Mouse (Mus musculus): ENCODE results near the gene Pdcl3.

Pdcl3 gene

DNA sequence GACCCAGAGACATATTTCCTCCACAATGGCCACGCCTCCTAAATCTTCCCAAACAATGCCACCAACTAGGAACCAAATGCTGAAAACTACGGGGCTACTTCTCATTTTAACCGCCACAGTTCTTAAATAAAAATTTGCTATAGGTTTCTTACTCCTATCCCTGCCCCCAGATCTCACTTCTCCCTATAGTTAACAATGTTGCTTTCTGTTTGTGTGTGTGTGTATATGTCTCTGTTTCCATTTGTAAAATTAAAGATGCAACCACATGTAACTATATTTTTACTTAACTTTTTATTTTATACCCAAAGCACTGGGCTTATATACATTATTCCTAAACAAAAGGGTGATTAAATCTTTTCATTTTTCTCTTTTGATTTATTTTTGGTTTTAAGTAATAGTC, at the start of gene Pdcl3:
Pdcl3 (plus strand) TSS at position 301 of the 400 bp plus-strand sequence.
- DNase-seq: no peak

DNA sequence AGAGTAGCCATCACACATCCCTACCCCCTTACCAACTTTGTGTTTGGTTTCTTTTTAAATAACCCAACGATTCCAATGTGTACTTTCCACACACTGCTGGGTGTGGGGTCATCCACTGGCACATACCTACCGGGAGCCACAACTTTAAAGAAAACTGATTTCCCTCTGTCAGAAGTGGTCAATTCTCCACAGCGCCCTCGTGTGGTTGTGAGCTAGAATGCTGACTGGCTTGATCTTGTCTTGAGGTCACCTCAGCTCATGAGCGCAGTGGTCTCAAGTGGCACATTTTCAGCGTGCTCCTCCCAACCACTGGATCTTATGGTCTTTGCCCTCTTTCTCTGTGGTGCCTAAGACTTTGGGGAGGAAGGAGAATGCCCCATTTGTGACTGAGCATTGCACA, 48.6 kb upstream of the Pdcl3 start:
- peak; percentile 12 for DNase-seq

DNA sequence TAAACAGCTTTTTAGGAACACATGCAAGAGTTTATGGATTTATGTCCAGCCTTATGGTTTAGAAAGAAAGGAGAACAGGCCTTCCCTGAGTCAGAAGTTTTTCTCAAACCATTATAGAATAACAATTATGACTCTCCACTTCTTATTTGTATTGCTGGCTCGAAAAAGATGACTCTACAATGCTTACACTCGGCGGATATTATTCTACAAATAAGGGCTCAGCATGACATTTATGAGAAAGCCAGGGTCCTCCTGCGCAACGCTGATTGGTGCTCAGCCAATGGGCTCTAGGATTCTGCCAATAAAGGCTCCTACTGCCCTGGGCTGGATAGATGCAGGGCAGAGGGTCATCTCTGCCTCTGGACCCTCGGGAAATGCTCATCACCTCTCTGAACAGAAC, 46.6 kb upstream of the Pdcl3 start, which contains the start of gene Nms:
Nms (plus strand) TSS at position 301 of the 400 bp plus-strand sequence.
- DNase-seq: no peak

DNA sequence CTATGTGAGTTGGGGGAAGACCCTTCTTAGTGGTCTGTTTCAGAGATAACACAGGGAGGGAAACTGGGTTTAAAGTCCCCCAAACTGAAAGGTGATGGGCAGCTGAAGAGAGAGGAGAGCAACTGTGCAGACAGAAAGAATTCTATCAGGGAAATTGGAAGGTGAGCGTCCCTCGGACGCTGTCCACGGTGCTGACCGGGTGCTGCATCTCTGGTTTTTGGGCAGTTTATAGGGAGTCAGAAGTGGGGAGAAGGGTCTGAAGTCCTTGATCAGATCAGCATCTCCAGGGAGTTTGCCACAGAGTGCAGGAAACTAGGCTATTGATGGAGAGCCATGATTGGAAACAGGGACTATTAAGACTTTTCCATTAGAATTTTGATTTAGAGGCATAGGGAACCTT, 45.8 kb upstream of the Pdcl3 start:
- no peak for DNase-seq

DNA sequence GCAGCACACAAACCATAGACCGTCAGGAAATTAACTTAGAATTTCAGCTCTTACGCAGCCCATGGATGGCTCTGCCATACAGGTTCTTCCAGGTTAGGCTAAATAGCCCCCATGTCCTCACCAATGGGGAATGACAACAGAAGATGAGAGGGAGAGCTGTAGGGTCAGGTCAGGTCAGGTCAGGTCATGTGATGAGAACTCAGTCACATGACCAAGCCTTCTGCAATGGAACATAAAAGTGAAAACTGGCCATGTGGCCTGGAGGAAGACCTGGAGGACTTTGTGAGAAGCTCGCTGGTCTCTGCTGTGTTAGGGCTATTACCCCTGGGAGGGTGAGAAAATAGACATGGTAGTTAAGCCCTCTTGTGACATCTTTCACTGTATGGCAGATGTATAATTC, 29.0 kb upstream of the Pdcl3 start:
- DNase-seq: no peak

DNA sequence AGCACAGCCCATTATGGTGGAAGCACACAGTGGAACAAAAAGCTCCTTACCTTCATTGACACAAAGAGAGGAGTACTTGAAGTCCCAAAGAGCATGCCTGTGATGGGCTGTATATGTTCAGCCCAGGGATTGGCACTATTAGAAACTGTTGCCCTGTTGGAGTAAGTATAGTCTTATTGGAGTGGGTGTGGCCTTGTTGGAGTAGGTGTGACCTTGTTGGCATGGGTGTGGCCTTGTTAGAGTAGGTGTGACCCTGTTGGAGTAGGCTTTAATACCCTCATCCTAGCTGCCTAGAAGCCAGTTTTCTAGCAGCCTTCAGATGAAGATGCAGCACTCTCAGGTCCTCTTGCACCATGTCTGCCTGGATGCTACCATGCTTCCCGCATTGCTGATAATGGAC, 16.3 kb upstream of the Pdcl3 start:
- DNase-seq: no peak

DNA sequence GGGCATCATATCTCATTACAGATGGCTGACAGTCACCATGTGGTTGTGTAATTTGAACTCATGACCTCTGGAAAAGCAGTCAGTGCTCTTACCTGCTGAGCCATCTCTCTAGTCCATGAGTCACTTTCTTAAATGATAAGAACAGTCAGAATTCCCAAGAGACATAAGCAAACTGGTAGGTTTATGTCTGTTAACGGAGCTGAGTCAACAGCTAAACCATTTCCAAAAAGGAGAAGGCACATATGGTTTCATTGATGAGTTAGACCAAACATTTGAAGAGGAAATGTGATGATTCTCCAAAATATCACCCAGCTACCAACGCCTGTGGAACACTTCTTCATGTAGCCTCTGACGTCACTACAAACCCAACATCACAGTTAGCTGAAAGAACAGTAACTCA, 13.7 kb upstream of the Pdcl3 start:
- DNase-seq: no peak

DNA sequence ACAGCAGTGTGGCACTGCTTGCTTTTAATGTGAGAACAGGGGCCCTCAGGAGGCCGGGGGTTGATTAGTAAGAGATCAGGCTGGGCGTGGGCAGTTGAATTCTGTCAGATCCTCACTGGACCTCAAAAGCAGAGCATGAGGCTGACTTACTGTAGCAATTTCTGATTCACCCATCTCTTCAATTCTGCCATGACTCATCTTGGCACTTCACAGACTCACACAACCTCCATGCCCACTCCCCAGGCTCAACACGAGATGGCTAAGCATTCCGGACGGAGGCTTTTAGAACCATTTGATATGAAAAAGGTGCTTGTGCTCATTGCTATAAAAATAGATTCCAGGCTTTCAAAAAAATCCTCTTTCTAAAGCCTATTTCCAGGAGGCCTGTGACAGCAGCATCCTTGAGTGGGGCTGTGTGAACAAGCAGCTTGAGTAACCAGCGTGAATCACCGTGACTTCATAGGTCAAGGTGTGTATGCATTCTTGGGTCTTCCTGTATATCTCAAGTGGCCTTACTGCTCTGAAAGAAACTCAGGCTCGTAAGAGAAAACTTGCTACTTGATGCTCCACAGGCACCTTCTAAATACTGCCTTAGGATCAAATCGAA, 12.3 kb upstream of the Pdcl3 start:
- DNase-seq: no peak

DNA sequence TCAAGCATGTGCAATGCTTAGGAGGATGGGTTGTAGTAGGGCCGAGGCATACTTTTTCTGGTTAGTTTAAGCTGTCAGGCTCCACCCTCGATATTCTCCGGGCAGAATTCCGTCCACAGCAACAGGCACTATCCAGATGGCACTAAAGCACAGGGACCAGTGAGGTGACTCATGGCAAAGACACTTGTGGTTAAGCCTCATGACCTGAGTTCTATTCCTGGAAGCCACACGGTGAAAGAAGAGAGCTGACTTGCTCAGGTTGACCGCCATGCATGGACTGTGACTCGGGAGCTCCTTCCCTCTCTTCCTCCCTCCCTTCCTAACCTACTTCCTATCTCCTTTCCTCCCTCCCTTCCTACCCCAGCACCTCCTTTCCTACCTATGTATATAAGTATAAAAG, 5.5 kb upstream of the Pdcl3 start:
- no peak for DNase-seq

DNA sequence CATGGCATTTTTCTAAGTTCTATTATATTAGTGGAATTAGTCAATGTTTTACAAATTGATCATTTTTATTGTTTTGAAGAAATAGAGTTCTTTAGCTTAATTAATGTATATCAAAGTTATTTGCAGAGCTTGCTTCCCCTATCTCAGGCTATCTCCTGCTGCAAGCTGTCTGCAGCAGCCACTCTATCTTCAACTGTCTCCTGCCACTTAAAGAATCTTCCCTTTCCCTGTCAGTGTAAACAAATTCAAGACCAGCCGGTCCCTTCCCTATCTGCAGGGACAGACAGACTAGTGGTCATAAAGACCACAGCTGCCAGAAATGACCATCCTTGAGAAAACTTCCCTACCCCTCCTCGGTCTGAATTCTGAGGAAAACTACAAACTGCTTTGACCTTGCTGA, 1.5 kb upstream of the Pdcl3 start:
- no peak for DNase-seq

DNA sequence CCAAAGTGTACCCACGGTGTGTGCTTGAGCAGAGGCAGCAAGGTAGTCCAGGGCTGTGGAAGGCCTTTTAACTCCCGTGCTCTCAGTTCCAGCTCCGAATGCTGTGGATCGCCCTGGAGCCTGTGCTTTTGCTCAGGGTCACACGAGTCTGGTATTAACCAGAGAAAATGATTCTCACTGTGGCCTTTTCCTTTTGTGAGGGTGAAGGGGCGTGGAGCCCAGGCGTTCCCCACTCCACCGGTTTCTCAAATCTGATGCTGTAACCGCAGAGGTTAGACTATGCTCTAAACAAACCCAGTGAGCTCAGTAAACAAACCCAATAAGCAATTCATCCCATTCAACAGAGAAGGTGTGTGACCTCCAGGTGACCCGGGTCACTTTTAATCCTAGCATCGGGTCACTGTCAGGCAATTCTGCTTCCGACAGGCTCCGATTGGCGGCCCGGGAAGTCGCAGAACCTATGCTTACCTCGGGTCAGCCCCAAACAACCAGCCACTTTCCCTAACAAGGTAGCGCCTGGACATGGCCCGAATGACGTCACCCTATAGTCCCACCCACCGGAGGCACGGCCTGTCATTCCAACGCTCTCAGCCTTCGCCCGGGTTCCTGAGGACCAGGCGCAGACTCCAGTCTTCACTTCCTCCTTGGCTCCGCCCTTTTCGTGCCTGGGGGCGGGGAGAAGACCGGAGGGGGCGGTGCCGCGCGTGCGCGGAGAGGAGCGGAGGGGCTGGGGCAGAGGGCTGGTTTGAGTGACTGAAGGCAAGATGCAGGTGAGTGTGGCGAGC, 1.9 kb downstream of the Pdcl3 start:
- DNase-seq: peak; percentile 99

DNA sequence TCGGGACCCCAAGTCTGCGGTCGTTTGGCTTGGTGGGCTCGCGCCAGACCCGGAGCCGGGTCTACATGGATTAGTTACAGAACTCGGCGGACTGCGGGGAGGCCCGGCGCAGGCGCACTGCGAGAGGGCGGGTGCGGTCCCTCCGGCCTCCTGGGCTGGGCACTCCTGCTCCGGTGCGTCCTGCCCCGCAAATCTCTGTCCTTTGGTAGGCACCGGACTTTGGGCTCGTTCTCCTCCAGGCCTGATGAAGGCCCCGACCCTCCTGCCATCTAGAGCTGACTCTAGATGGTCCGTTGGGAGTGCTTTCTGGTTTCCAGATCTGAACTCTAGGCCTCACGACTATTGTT, 2.4 kb downstream of the Pdcl3 start:
- no peak for DNase-seq

DNA sequence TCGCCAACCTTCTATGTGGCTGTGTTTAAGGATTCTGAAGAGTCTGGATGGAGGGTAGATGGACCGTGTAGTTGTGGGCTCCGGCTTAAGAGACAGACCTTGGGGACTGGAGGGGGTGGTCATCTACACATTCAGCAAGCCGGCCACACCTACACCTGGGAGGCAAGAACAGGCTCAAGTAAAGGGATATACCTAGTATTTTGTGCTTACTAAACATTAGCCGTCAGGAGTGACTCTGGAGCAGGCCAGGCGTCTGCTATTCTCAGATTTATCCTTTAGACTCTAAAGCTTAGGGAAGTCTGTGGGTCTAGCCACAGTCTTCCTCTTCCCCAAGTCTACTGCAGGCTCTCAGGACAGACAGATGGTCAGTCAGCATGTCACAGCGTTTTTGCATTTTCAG, 2.9 kb downstream of the Pdcl3 start:
- DNase-seq: no peak

DNA sequence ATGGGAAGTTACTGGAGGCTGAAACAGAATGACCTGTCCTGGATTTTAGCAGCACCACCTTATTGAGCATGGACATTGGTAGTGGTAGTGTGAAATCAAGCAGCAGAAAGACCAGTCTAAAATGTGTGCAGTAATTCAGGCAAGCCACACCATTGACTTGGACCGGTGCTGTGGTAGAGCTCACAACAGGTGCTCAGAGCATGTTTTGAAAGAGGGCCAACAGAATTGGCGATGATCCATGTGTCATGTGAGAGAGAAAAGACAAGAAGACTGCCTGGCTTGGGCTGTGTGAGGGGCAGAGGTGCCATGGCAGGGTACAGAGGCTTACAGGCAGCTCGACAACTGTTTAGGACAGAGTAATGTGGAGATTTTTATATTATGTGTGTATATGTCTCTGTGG, 7.0 kb downstream of the Pdcl3 start:
- DNase-seq: no peak

DNA sequence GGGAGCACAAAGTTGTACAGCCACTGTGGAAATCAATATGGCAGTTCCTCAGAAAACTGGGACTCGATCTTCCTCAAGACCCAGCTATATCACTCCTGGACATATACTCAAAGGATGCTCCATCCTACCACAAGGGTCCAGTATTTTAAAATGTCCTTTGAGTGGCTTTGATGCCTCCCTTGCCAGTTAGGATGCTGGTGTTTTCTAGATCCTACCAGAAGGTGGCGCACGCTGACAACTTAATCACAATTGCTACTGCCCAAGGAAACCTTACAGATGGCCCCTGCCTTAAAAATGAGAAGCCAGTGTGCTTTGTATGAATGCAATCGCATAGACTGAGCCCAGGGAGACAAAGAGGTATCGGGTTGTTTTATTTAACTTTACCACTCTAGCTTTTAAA, 15.7 kb downstream of the Pdcl3 start:
- DNase-seq: peak; percentile 83

DNA sequence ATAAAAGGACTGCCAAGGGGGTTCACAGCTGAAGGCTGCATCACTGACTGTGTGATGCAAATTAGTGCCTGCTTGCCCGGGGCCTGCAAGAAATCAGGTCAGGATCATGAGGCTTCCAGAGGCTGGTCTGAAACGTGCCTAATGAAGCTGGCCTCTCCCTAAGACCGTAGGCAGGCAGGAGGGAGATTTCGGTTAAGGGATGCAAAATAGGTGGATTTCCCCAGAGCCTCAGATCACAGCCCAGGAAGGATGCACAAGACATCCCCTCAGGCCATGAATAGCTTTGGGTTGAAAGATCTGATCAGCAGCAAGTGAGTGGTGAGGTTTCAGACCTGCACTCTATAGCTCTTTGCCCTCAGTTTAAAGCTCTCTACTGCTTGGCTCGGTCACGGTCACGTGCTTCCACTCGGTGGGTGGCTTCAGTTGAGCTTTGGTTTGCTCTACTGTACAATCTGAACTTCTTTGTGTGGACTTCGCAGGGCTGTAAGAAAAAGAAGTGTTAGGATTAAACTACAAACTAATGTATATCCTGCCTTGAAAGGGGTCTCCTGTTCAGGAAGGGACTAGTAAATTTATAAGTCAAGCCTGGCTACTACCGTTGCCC, 20.4 kb downstream of the Pdcl3 start:
- no peak for DNase-seq

DNA sequence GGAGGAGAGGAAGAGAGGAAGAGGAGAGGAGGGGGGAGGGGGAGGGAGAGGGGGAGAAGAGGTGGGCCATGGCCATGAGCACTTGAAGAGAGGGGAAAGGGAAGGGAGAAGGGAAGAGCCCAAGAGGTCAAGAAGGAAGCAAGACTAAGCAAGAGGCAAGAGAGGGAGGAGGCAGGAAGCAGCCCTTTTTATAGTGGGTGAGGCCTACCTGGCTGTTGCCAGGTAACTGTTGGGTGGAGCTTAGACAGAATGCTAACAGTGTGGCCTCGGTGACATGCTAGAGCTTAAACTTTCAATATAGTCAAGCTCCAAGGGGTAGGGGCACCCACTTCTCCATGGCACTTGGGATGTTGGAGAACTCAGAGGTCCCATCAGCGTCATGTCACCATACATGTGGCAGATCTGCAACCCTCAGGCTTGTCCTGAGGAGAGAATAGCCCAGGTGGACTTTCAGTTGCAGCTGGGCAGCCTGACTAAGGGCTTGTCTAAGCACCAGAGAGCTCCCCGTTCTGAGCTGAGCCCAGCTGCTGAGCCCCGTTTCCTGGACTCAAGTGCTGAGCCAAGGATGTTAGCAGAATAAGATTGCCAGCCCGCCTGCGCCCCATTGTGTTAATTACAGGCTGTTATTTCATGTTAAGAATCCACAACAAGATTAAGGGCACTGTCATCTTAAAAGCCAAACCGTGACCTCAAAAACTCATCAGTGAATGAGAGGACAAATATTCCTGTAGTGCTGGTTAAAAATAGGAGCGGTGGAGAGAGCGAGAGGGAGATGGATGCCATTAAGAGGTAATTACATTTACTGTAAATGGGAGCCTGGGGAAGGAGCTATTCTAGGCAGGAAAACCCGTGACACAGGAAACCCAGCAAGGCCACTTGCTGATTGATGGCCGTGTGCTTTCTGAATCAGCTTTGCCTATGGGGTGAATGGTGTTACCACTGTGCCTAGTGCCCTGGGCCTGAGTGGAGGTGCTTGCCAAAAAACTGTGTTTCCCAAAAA, 21.7 kb downstream of the Pdcl3 start:
- DNase-seq: no peak

DNA sequence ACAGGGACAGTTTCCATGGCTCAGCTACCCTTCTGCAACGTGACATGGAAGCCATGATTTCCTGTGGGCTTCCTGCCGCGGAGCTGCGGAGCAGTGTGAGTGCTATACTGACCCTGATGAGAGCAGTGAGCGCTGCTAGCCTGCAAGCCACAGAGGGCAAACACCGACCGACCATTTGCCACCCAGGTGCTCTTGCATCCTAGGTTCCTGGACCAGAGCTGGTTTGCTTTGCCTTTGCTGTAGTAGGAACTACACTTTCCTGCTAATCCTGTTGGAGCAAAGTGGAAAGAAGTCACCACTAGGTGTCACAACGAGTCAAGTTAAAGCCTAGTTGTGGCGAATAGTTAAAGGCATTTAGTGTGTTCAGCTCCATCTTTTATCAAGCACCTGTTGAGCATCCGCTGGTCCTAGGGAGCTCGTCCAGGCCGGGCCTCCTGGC, 25.2 kb downstream of the Pdcl3 start:
- peak; percentile 89 for DNase-seq

DNA sequence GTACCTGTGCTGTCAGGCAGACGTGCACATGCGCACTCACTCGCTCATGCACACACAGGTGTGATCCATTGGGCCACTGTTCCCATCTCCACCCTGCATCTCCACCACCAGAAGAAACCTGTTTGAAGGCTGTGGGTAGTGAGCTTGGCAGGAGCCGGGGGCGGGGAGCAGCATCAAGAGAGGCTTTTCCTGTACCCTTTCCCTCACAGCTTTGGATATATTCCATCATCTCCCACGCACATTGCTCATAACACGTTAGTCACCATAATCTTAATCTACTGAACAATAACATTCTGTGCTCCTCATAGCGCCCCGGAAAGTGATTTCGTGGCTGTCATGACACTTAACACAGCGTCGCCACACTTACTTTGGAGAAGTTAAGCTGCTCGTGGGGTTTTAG, 27.2 kb downstream of the Pdcl3 start:
- DNase-seq: no peak

DNA sequence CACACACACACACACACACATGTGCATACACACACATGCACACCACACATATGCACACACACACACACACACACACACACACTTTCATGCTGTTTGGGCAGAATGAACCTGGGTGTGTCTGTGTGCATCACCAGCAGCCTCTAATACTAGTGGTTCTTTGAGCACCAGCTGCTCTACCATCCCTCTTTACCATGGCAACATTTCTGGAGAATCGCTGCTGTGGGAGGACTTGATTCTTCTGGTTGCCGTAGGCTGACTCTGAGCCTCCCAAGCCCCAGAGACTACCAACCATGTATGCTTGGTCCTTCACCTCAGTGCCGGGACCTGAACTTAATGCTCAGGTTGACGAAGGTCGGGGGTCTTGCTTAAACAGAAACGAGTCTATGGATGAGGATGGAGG, 28.4 kb downstream of the Pdcl3 start:
- DNase-seq: no peak

DNA sequence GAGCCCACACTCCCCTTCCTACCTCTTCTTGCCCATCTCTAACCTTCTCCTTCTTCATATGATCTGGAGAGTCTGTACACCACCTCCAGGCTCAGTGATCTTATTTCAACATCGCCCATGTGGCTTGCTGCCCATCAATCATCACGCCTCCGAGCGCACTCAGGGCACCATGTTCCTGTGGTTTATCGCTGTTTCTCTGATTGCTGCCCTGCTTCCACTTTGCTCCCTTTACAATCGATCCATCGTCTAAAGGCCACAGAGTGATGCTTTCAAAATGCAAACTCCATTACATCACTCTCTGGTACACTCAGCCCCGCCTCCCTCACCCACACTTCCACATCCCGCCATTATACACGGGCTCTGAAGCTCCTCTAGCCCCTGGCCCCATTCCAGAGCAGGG, 30.1 kb downstream of the Pdcl3 start:
- DNase-seq: no peak

DNA sequence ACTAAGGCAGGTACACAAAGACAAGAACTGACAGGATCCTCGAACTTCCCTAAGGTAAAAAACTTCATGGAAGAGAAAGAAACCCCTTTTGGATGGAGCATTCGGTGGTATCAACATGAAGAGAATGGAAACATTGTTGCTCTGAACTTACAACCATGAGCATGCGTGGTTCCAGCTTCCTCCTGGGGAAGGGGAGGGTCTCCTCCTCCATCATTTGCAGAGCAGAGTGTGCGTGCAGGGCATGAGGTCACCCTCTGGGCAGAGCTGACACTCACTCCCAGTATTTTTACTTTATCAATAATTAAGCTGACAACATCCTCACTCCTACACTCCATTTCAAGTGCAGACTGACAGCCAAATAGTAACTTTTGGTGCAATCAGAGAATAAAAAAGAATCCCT, 32.5 kb downstream of the Pdcl3 start:
- DNase-seq: no peak

DNA sequence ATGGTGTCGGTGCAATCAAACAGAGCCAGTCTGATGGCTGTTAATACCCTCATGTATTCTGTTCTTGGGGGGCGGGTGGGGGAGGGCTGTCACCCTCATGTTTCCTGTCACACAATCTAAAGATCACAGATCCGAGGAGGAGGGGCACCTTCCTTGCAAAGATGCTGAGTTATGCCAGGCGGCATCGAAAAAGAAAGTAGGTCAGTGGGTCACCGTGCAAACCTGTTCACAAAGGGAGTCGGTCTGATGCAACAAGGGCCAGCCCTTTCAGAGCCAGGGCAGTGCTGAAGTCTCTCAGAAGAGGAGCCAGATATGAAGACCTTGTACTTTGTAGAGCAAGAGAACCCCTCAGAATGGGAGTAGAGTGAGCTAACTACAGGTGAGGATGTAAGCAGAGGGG, 39.7 kb downstream of the Pdcl3 start:
- peak; percentile 36 for DNase-seq
